Mouse (Mus musculus): Measurements from ENCODE around the gene Tmem263. TPM values are rescaled to one million over a fixed set of nuclear protein-coding genes. Genes with fewer than 3 reads are reported as not detected.

Gene Tmem263
- polyA plus RNA-seq, 1 experiment, result 11.0 TPM

- Histone ChIP-seq H3ac (ENCODE audit: control insufficient read depth, insufficient read length, low read depth) (no peak overlapping the region), H3K36me3 (ENCODE audit: control insufficient read depth, insufficient read depth) (no peaks in the 10 kb centered on the region), H3K4me3 (ENCODE audit: insufficient read depth, poor library complexity, severe bottlenecking) (no peak overlapping the region), H3K79me3 (ENCODE audit: low read depth) (no peaks in the 10 kb centered on the region), H3K79me2 (ENCODE audit: control insufficient read depth, insufficient read depth) (peaks cover 4% of the 10 kb centered on the region), H3K27me3 (ENCODE audit: control insufficient read depth, insufficient read depth, insufficient read length) (no peaks in the 10 kb centered on the region)
- TF ChIP-seq FOSL1 (IDR thresholded peaks at IDR 0.05; ENCODE audit: insufficient read depth, low read length, poor library complexity, severe bottlenecking), result no peak
- no peak for TF ChIP-seq MYOG (IDR thresholded peaks at IDR 0.05; ENCODE audit: control insufficient read depth, extremely low read depth, insufficient read length)
Observed at GRCm38 (mm10) chr10:85161745-85162351, 59.4 kb downstream of the Tmem263 start.

- no peaks in the 10 kb centered on the region for H3K79me3 ChIP-seq (ENCODE audit: low read depth)
- peaks cover 4% of the 10 kb centered on the region for H3K79me2 ChIP-seq (ENCODE audit: control insufficient read depth, insufficient read depth)
- TF ChIP-seq MYOD1 (IDR thresholded peaks at IDR 0.05; ENCODE audit: control insufficient read depth, insufficient read length, low read depth), result no peak
- TF ChIP-seq MYOG (IDR thresholded peaks at IDR 0.05; ENCODE audit: control insufficient read depth, extremely low read depth, insufficient read length), result no peak
- TF ChIP-seq FOSL1 (IDR thresholded peaks at IDR 0.05; ENCODE audit: insufficient read depth, low read length, poor library complexity, severe bottlenecking), result no peak
- TF ChIP-seq MAX (IDR thresholded peaks at IDR 0.05), result no peak
- TF ChIP-seq CTCF (IDR thresholded peaks at IDR 0.05; ENCODE audit: control insufficient read depth, insufficient read depth, insufficient read length), result no peak
- TF ChIP-seq CEBPB (IDR thresholded peaks at IDR 0.05; ENCODE audit: low read depth), result no peak
- TF ChIP-seq USF1 (IDR thresholded peaks at IDR 0.05; ENCODE audit: low read depth), result no peak
- H3K27me3 ChIP-seq (ENCODE audit: control insufficient read depth, insufficient read depth, insufficient read length), result no peaks in the 10 kb centered on the region
- no peak overlapping the region for H3K4me3 ChIP-seq (ENCODE audit: insufficient read depth, poor library complexity, severe bottlenecking)
- H3ac ChIP-seq (ENCODE audit: control insufficient read depth, insufficient read length, low read depth), result no peak overlapping the region
- H3K36me3 ChIP-seq (ENCODE audit: control insufficient read depth, insufficient read depth), result no peaks in the 10 kb centered on the region
Observed at GRCm38 (mm10) chr10:85164791-85165190, 62.4 kb downstream of the Tmem263 start.

- Histone ChIP-seq H3ac (ENCODE audit: control insufficient read depth, insufficient read length, low read depth) (no peak overlapping the region), H3K27me3 (ENCODE audit: control insufficient read depth, insufficient read depth, insufficient read length) (no peaks in the 10 kb centered on the region), H3K36me3 (ENCODE audit: control insufficient read depth, insufficient read depth) (no peaks in the 10 kb centered on the region), H3K79me2 (ENCODE audit: control insufficient read depth, insufficient read depth) (peaks cover 4% of the 10 kb centered on the region), H3K4me3 (ENCODE audit: insufficient read depth, poor library complexity, severe bottlenecking) (no peak overlapping the region), H3K79me3 (ENCODE audit: low read depth) (no peaks in the 10 kb centered on the region)
- TF ChIP-seq MAX (IDR thresholded peaks at IDR 0.05) (no peak), CTCF (IDR thresholded peaks at IDR 0.05; ENCODE audit: control insufficient read depth, insufficient read depth, insufficient read length) (no peak), MYOD1 (IDR thresholded peaks at IDR 0.05; ENCODE audit: control insufficient read depth, insufficient read length, low read depth) (no peak), CEBPB (IDR thresholded peaks at IDR 0.05; ENCODE audit: low read depth) (no peak), FOSL1 (IDR thresholded peaks at IDR 0.05; ENCODE audit: insufficient read depth, low read length, poor library complexity, severe bottlenecking) (no peak), MYOG (IDR thresholded peaks at IDR 0.05; ENCODE audit: control insufficient read depth, extremely low read depth, insufficient read length) (no peak), USF1 (IDR thresholded peaks at IDR 0.05; ENCODE audit: low read depth) (no peak)
Observed at GRCm38 (mm10) chr10:85165306-85165705, 62.9 kb downstream of the Tmem263 start.

Other genes with a start within 250 kb of the Tmem263 start
- 6.4 TPM for gene Ric8b, start 185.0 kb upstream of the Tmem263 start, polyA plus RNA-seq (2012; fragmentation: generic; extraction: Trizol)
- gene Fhl4, start 132 bp upstream of the Tmem263 start, polyA plus RNA-seq (2012; fragmentation: generic; extraction: Trizol), result 0.12 TPM
- 2.8 TPM for gene Mterf2, start 25.4 kb downstream of the Tmem263 start, polyA plus RNA-seq (2012; fragmentation: generic; extraction: Trizol)
- 6.5 TPM for gene Cry1, start 82.4 kb downstream of the Tmem263 start, polyA plus RNA-seq (2012; fragmentation: generic; extraction: Trizol)

Data from C2C12 (cell line).